Mouse (Mus musculus) C2C12 (cell line): ENCODE results near the gene Slc10a4. TPM values are rescaled to one million over a fixed set of nuclear protein-coding genes. Genes with fewer than 3 reads are reported as not detected.

Experiments
- H3K27me3 ChIP-seq: one replicate; pipeline ENCODE4 v1.6.1; 2011; ENCODE audit not compliant: control insufficient read depth, insufficient read depth, insufficient read length
- H3K36me3 ChIP-seq: one replicate; pipeline ENCODE4 v1.6.1; 2011; ENCODE audit not compliant: control insufficient read depth, insufficient read depth
- H3K4me3 ChIP-seq: one replicate; pipeline ENCODE4 v1.5.1; 2011; ENCODE audit warnings: mild to moderate bottlenecking, control low read depth; ENCODE audit not compliant: poor library complexity, insufficient read depth, severe bottlenecking
- H3K79me2 ChIP-seq: one replicate; pipeline ENCODE4 v1.6.1; 2011; ENCODE audit not compliant: control insufficient read depth, insufficient read depth
- H3K79me3 ChIP-seq: one replicate; pipeline ENCODE4 v1.6.1; 2011; ENCODE audit warnings: low read depth, control low read depth
- H3ac ChIP-seq: one replicate; pipeline ENCODE3; 2011; ENCODE audit warnings: low read depth; ENCODE audit not compliant: control insufficient read depth, insufficient read length
- CEBPB ChIP-seq: IDR thresholded peaks from one replicate; pipeline ENCODE4 v1.6.1; 2011; ENCODE audit warnings: low read depth, mild to moderate bottlenecking, control low read depth, moderate library complexity
- CTCF ChIP-seq: IDR thresholded peaks from one replicate; pipeline ENCODE4 v1.5.1; 2011; ENCODE audit not compliant: control insufficient read depth, insufficient read depth, insufficient read length
- FOSL1 ChIP-seq: IDR thresholded peaks from one replicate; pipeline ENCODE4 v1.8.0; 2011; ENCODE audit warnings: mild to moderate bottlenecking, low read length; ENCODE audit not compliant: poor library complexity, insufficient read depth, severe bottlenecking
- MAX ChIP-seq: IDR thresholded peaks from one replicate; pipeline ENCODE4 v1.6.1; 2011; ENCODE audit warnings: mild to moderate bottlenecking, control low read depth
- MYOD1 ChIP-seq: IDR thresholded peaks from one replicate; pipeline ENCODE4 v1.6.1; 2011; ENCODE audit warnings: low read depth; ENCODE audit not compliant: control insufficient read depth, insufficient read length
- MYOG ChIP-seq: IDR thresholded peaks from one replicate; pipeline ENCODE4 v1.6.1; 2011; ENCODE audit not compliant: control insufficient read depth, insufficient read length; ENCODE audit errors: extremely low read depth
- USF1 ChIP-seq: IDR thresholded peaks from one replicate; pipeline ENCODE4 v1.6.1; 2011; ENCODE audit warnings: low read depth, mild to moderate bottlenecking, control low read depth, moderate library complexity
- polyA plus RNA-seq: library from polyadenylated mRNA; unstranded; fragments of >200 nt; fragmentation: generic; extraction: Trizol; gene quantifications from one replicate; pipeline ENCODE4 v1.2.1, GENCODE M21; 2012; ENCODE audit warnings: missing spikeins

Slc10a4 gene
- polyA plus RNA-seq, 1 experiment, result not detected

- Histone ChIP-seq H3K27me3 (no peaks in the 10 kb centered on the region), H3K36me3 (peaks cover 40% of the 10 kb centered on the region)
Measured at GRCm38 (mm10) chr5:72974602-72975001, 32.1 kb upstream of the Slc10a4 start, which contains the start of gene Gm10135. TSS of gene Gm10135 (minus strand) at chr5:72974702.

GRCm38 (mm10) chr5:72975996-72976395 lies 30.7 kb upstream of the Slc10a4 start:
- Histone ChIP-seq H3K27me3 (no peaks in the 10 kb centered on the region), H3K79me3 (no peaks in the 10 kb centered on the region), H3K36me3 (peaks cover 50% of the 10 kb centered on the region), H3K4me3 (no peak overlapping the region), H3ac (no peak overlapping the region), H3K79me2 (no peaks in the 10 kb centered on the region)
- TF ChIP-seq CTCF, result no peak
- TF ChIP-seq CEBPB, result no peak
- TF ChIP-seq FOSL1, result no peak
- TF ChIP-seq MYOD1, result no peak
- TF ChIP-seq MAX, result no peak
- no peak for TF ChIP-seq MYOG
- no peak for TF ChIP-seq USF1

More at GRCm38 (mm10) chr5:72974602-72975001, 32.1 kb upstream of the Slc10a4 start, which contains the start of gene Gm10135:
- no peak within 1 kb of the TSS for H3K4me3 ChIP-seq
- H3K79me3 ChIP-seq, result no peaks in the 10 kb centered on the region
- TF ChIP-seq FOSL1 (no peak), MAX (no peak), CEBPB (no peak)
- no peak within 1 kb of the TSS for H3ac ChIP-seq
- no peaks in the 10 kb centered on the region for H3K79me2 ChIP-seq

- no peaks in the 10 kb centered on the region for H3K79me3 ChIP-seq
- H3K4me3 ChIP-seq, result no peak overlapping the region
- TF ChIP-seq MYOG (no peak), CTCF (no peak), FOSL1 (no peak), MAX (no peak), USF1 (no peak), CEBPB (no peak), MYOD1 (no peak)
- no peaks in the 10 kb centered on the region for H3K27me3 ChIP-seq
- H3ac ChIP-seq, result no peak overlapping the region
- H3K79me2 ChIP-seq, result no peaks in the 10 kb centered on the region
- H3K36me3 ChIP-seq, result peaks cover 50% of the 10 kb centered on the region
Measured at GRCm38 (mm10) chr5:72976539-72976938, 30.1 kb upstream of the Slc10a4 start.

GRCm38 (mm10) chr5:72984091-72984490 lies 22.6 kb upstream of the Slc10a4 start:
- Histone ChIP-seq H3ac (no peak overlapping the region), H3K4me3 (no peak overlapping the region), H3K36me3 (peaks cover 15% of the 10 kb centered on the region), H3K27me3 (no peaks in the 10 kb centered on the region), H3K79me3 (no peaks in the 10 kb centered on the region), H3K79me2 (no peaks in the 10 kb centered on the region)
- TF ChIP-seq MAX (no peak), FOSL1 (no peak), MYOG (no peak), MYOD1 (no peak), USF1 (no peak), CTCF (no peak), CEBPB (no peak)

- no peaks in the 10 kb centered on the region for H3K36me3 ChIP-seq
- no peak for TF ChIP-seq CTCF
- no peak for TF ChIP-seq MYOG
- no peak for TF ChIP-seq FOSL1
- no peak for TF ChIP-seq CEBPB
- no peak overlapping the region for H3ac ChIP-seq
- no peaks in the 10 kb centered on the region for H3K79me3 ChIP-seq
- no peaks in the 10 kb centered on the region for H3K79me2 ChIP-seq
- no peak overlapping the region for H3K4me3 ChIP-seq
- H3K27me3 ChIP-seq, result no peaks in the 10 kb centered on the region
Measured at GRCm38 (mm10) chr5:72987786-72988185, 18.9 kb upstream of the Slc10a4 start.

- Histone ChIP-seq H3K4me3 (no peak overlapping the region), H3K27me3 (no peaks in the 10 kb centered on the region), H3ac (no peak overlapping the region), H3K36me3 (no peaks in the 10 kb centered on the region), H3K79me3 (no peaks in the 10 kb centered on the region), H3K79me2 (no peaks in the 10 kb centered on the region)
- no peak for TF ChIP-seq FOSL1
- TF ChIP-seq CEBPB, result no peak
- TF ChIP-seq MAX, result no peak
- TF ChIP-seq USF1, result no peak
- no peak for TF ChIP-seq CTCF
Measured at GRCm38 (mm10) chr5:72989756-72990155, 16.9 kb upstream of the Slc10a4 start.
